Mouse (Mus musculus) Muller cell, postnatal 12 days (primary cell): ENCODE results near the gene Nrxn3.

Experiments
- DNase-seq: peaks from one replicate; pipeline ENCODE4 v3.0.0-alpha.2; 2015; ENCODE audit errors: inconsistent ontology term

Gene Nrxn3

GRCm38 (mm10) chr12:89331474-89332263, 609.0 kb downstream of the Nrxn3 start:
- no peak for DNase-seq

GRCm38 (mm10) chr12:89333486-89333885, 610.8 kb downstream of the Nrxn3 start:
- DNase-seq = no peak

- DNase-seq = no peak
These were observed 642.2 kb downstream of the Nrxn3 start for GRCm38 (mm10) chr12:89364850-89365249.

DNA sequence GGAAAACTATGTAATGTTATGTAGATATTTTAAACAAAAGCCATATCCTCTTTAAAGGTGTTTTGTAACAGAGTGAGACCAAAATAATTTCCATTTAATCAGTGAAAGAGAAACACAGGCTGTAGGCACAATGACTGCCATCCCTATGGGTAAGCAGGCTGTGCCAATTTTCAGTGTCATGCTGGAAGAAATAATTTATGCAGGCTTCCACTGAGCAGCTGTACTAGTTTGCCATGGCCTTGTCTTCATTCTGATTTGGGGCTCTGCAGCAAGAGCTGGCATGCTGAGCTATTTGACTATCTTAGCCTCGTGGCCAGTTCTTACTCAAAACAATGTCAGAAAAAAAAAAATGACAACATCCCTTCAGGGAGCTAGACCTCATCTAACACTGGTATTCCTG, 647.3 kb downstream of the Nrxn3 start:
- no peak for DNase-seq

GRCm38 (mm10) chr12:89376600-89376999, 653.9 kb downstream of the Nrxn3 start:
- DNase-seq = no peak

GRCm38 (mm10) chr12:89377051-89377643, 654.5 kb downstream of the Nrxn3 start:
- DNase-seq = no peak

GRCm38 (mm10) chr12:89377687-89378086, 655.0 kb downstream of the Nrxn3 start:
- no peak for DNase-seq

- DNase-seq = peak; percentile 5
These were observed 660.6 kb downstream of the Nrxn3 start for GRCm38 (mm10) chr12:89383254-89383653.

- DNase-seq = peak; percentile 44
These were observed 672.6 kb downstream of the Nrxn3 start for GRCm38 (mm10) chr12:89395121-89395792.

DNA sequence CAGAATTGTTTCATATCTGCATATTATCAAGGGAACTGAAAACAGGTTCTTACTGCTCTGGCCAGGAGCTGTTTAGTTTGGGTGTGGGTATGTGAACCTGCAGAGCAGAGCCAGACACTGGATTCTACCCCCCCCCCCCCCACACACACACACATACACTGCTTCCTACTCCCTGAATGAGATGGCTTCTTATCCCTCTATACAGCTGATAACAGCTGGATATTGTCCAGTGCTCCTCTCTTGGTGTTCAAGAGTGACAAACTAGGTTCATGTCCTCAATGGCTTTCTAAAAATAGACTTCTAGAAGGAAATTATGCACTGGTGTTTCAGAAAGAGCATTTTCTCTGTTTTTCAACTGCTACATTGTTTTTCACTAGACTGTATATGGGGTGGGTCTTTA, 713.8 kb downstream of the Nrxn3 start:
- DNase-seq = no peak

DNA sequence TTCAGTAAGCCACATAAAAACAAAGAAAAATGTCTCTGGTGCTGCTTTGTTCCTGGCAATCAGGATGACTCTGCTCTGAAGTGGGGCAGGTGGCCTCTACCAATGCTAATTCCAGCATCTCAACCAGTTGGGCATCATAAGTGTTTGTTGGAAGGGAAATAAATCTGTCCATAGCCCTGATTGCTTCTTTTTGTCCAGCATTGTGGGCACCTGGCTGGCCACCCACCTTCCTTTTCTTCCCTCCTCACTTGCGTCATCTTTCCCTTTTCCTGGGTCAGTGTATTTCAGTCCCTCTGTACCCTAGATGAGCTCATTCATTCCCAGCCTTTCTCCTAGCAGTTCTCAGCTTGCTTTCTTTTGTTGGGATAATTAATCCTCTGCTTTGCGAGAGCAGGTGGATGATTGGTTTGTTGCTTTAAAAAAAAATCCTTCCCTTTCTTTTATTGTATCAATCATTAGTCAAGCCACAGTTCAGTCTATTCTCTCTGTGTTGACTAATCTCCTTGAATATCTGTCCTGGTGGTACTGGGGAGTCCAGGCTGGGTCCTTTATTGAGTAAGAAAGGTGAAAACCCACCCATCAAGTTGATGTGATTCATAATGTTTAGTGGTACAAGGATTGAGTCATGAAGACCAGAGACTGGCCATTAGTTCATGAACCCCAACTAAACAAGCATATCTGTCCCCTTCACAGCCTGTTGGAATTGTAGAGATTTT, 719.8 kb downstream of the Nrxn3 start:
- no peak for DNase-seq

DNA sequence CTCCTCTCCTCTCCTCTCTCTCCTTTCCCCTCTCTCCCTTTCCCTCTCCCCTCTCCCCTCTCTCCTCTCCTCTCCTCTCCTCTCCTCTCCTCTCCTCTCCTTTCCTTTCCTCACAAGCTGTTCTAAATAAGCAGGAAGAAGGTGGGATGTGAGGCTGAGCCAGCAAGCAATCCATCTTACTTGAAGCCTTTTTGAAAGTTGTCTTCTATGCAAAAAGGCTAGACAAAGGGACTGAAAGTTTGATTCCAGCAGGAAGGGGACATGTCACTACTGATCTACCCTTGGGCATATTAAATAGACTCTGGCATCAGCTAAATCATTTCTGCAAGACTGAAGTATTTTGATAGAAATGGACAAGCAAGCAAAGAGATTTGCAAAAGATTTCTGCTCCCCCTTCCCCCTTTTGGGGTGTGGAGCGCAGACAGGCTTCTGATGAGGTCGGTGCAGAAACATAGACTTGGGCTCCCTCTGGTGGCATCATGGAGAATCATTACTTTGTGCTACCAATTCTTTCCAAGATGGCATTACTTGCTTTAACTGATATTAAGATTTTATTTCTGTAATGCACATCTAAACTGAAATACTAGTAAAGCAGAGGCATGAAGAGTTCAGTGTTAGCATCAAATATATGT, 728.1 kb downstream of the Nrxn3 start:
- DNase-seq = peak; percentile 39

- no peak for DNase-seq
These were observed 747.5 kb downstream of the Nrxn3 start for GRCm38 (mm10) chr12:89470226-89470625.

DNA sequence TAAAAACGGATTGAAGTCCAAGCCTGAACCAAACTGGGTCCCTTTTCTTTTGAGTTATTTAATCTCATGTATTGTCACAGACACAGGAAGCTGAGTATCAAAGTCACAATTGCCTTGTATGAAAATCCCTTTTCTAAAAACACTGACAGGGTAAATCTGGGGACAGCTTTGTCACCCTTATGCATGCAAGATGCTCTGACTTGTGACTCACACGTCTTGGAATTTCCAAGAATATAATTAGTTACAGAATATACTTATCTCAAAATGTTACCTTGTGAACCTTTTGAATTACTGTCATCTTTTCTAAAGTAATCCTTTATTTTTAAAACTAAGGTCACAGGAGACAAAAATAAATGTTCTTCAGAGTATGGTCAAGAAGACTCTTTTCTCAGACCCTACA, 748.6 kb downstream of the Nrxn3 start:
- no peak for DNase-seq

GRCm38 (mm10) chr12:89471874-89472273, 749.2 kb downstream of the Nrxn3 start:
- DNase-seq = no peak

- DNase-seq = peak; percentile 49
These were observed 756.4 kb downstream of the Nrxn3 start for GRCm38 (mm10) chr12:89479096-89479495.

- DNase-seq = no peak
These were observed 759.5 kb downstream of the Nrxn3 start for GRCm38 (mm10) chr12:89482223-89482622.

DNA sequence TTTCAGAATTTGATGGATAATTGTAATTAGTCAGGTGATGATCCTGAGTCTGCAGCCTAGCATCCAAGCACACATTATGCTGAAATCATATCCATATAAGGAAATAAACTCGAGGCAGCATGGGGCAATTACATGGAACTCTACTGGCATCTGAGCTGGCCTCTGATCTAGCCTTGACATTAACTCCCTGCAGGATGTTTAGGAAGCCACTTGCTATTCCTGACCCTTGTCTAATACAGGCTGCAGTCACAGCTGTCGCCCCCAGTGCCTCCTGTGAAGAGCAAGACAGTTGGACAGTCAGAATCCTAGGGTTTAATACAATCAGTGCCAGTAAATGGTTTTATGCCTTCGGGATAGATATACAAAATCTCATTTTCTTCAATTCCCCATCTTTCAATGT, 781.4 kb downstream of the Nrxn3 start:
- no peak for DNase-seq

DNA sequence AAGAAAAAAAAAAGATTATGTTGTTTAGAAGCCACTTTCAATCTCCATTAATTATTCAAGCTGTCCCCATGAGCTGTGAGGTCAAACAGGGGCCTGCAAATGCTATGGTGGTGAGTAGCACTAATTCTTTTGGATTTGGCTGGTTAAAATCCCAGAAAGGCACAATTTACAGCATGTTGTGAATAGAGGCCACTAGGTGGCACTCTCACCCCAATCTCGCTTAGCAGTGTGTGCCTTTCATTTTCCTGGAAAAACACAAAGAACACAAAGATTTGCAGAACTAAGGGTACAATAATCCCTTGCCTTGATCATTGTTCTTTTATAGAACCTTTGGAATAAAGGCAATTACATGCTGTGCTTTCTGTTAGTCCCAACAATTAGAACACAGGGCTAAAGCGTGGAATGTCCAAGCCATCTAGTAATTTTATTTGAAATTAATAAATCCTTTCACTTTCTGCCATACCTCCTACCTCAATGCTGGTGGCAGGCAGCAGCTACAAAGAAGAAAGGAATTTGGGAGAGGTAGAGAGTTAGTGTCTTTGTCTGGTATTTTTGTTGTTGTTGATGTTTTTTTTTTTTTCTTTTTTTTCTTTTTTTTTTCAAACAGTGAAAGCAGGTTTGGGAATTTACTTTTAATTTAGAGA, 782.6 kb downstream of the Nrxn3 start:
- peak; percentile 49 for DNase-seq

GRCm38 (mm10) chr12:89508970-89509369, 786.3 kb downstream of the Nrxn3 start:
- DNase-seq = no peak

- peak; percentile 34 for DNase-seq
These were observed 791.1 kb downstream of the Nrxn3 start for GRCm38 (mm10) chr12:89513759-89514158.
